Comparison of ENCODE assay signal across 8 mouse cellular contexts in genomic region chr10:77621546-77621945, GRCm38 (mm10). TPM values are rescaled to one million over a fixed set of nuclear protein-coding genes. Genes with fewer than 3 reads are reported as not detected.
DNase-seq lines count a peak whose midpoint lies in the region; ATAC-seq and TF ChIP-seq lines count a peak whose summit lies in the region.

No protein-coding gene starts in this region.

- no peak for DNase-seq in lung, embryonic 14.5 days
- DNase-seq in lung, postnatal 36 days = no peak
- no peak for DNase-seq in layer of hippocampus, postnatal 10 days (ENCODE audit: low spot score in 2 of 2)
- DNase-seq in adrenal gland, postnatal 4 days (ENCODE audit: low spot score in 2 of 2) = no peak
- no peak for DNase-seq in adrenal gland, adult 18-20 months (ENCODE audit: low spot score in 2 of 2)

- H3K9me3 ChIP-seq in lung, embryonic 14.5 days (ENCODE audit: low read depth, low read length) = no peaks in the 10 kb centered on the region
- H3K9me3 ChIP-seq in limb, embryonic 12.5 days = no peaks in the 10 kb centered on the region

- no peak for TF ChIP-seq CTCF in lung, embryonic 14.5 days (IDR thresholded peaks at IDR 0.05; ENCODE audit: low read depth)
- TF ChIP-seq CTCF in embryonic fibroblast, embryonic 13.5 days (IDR thresholded peaks at IDR 0.05; ENCODE audit: borderline replicate concordance, insufficient read depth, low read length) = no peak
- no peak for TF ChIP-seq CTCF in olfactory bulb, adult 2 months (IDR thresholded peaks at IDR 0.05; ENCODE audit: insufficient read depth, low read depth, low read length)

- H3K36me3 ChIP-seq in lung, embryonic 14.5 days (ENCODE audit: insufficient read depth) = peaks cover 34% of the 10 kb centered on the region
- peaks cover 33% of the 10 kb centered on the region for H3K36me3 ChIP-seq in limb, embryonic 12.5 days

- ATAC-seq in lung, embryonic 14.5 days (ENCODE audit: insufficient read depth) = no peak
- peak; percentile 11; the same call in 1 of the 2 replicates for ATAC-seq in limb, embryonic 12.5 days (ENCODE audit: insufficient number of reproducible peaks, insufficient read depth, low FRiP score, low TSS enrichment, low read depth)

- peak overlapping the region; percentile 97 for H3K9ac ChIP-seq in lung, embryonic 14.5 days
- peak overlapping the region; percentile 96; the same call in 1 of the 2 replicates for H3K9ac ChIP-seq in limb, embryonic 12.5 days (replicated peaks)

- no peaks in the 10 kb centered on the region for H3K27me3 ChIP-seq in lung, embryonic 14.5 days (ENCODE audit: insufficient read depth, low read length)
- no peaks in the 10 kb centered on the region for H3K27me3 ChIP-seq in limb, embryonic 12.5 days

- no peak for TF ChIP-seq POLR2A in embryonic fibroblast, embryonic 13.5 days (IDR thresholded peaks at IDR 0.05; ENCODE audit: low read depth, low read length)
- TF ChIP-seq POLR2A in olfactory bulb, adult 2 months (IDR thresholded peaks at IDR 0.05; ENCODE audit: insufficient read depth, low read depth, low read length) = no peak

- peak overlapping the region; percentile 96 for H3K27ac ChIP-seq in lung, embryonic 14.5 days (ENCODE audit: low read depth)
- peak overlapping the region; percentile 74 for H3K27ac ChIP-seq in embryonic fibroblast, embryonic 13.5 days (ENCODE audit: insufficient read depth, low read length)
- peak overlapping the region; percentile 83 for H3K27ac ChIP-seq in limb, embryonic 12.5 days
- H3K27ac ChIP-seq in olfactory bulb, adult 2 months (ENCODE audit: insufficient read depth, low read depth, low read length) = peak overlapping the region; percentile 85

- peak overlapping the region; percentile 91 for H3K4me2 ChIP-seq in lung, embryonic 14.5 days
- peak overlapping the region; percentile 67 for H3K4me2 ChIP-seq in limb, embryonic 12.5 days

- WGBS in lung, embryonic 14.5 days = 74% methylated on average over 8 of the region's 8 CpGs
- WGBS in limb, embryonic 12.5 days = 80% methylated on average over 8 of the region's 8 CpGs
- WGBS in olfactory bulb, adult 2 months = 68% methylated on average over 8 of the region's 8 CpGs

- H3K4me3 ChIP-seq in lung, embryonic 14.5 days (ENCODE audit: low read depth, low read length) = peak overlapping the region; percentile 99
- no peak overlapping the region for H3K4me3 ChIP-seq in embryonic fibroblast, embryonic 13.5 days (ENCODE audit: insufficient read depth, low read length)
- peak overlapping the region; percentile 95 for H3K4me3 ChIP-seq in limb, embryonic 12.5 days (replicated peaks)
- peak overlapping the region; percentile 93 for H3K4me3 ChIP-seq in olfactory bulb, adult 2 months (ENCODE audit: insufficient read depth, low read depth, low read length)

- H3K4me1 ChIP-seq in lung, embryonic 14.5 days (ENCODE audit: insufficient read depth) = peaks cover 8% of the 10 kb centered on the region; the same call in 1 of the 2 replicates
- H3K4me1 ChIP-seq in embryonic fibroblast, embryonic 13.5 days (ENCODE audit: control insufficient read depth, insufficient read depth, low read length) = peaks cover 20% of the 10 kb centered on the region
- peaks cover 20% of the 10 kb centered on the region for H3K4me1 ChIP-seq in limb, embryonic 12.5 days (replicated peaks)
- H3K4me1 ChIP-seq in olfactory bulb, adult 2 months (ENCODE audit: control insufficient read depth, insufficient read depth, low read length) = peaks cover 22% of the 10 kb centered on the region

RNA-seq across cellular contexts. Expression of gene Ube2g2, which starts 0.5 kb away (rescaled TPM):
- 47.9 and 50.9 TPM in 2 replicates for polyA plus RNA-seq in lung, embryonic 14.5 days (2014; fragmentation: Nextera tagmentation; extraction: Ambion mirVana)
- polyA plus RNA-seq in embryonic fibroblast, embryonic 13.5 days (2011; ENCODE audit: insufficient read length, low read depth, missing spikeins) = 62.1 and 63.8 TPM in 2 replicates
- 75.4 and 79.3 TPM in 2 replicates for polyA plus RNA-seq in limb, embryonic 12.5 days (2016; fragmentation: Nextera tagmentation; extraction: Ambion mirVana)
- not detected in 2 replicates for polyA plus RNA-seq in olfactory bulb, adult 2 months (2012; ENCODE audit: insufficient read depth, insufficient read length, low replicate concordance, missing spikeins)
- total RNA-seq in layer of hippocampus, postnatal 10 days (2021) = 10 to 100 TPM; 46.6 to 54.3 TPM
- total RNA-seq in adrenal gland, postnatal 4 days (2021) = 10 to 100 TPM; 42.2 to 44.3 TPM
- 10 to 100 TPM; 67.2 to 74.1 TPM for total RNA-seq in adrenal gland, adult 18-20 months (2021)

RNA-seq across cellular contexts. Expression of gene Gm49325, which starts 15.5 kb away (rescaled TPM):
- 3.0 and 3.5 TPM in 2 replicates for polyA plus RNA-seq in lung, embryonic 14.5 days (2014; fragmentation: Nextera tagmentation; extraction: Ambion mirVana)
- polyA plus RNA-seq in embryonic fibroblast, embryonic 13.5 days (2011; ENCODE audit: insufficient read length, low read depth, missing spikeins) = 31.7 and 53.4 TPM in 2 replicates
- 9.7 and 12.0 TPM in 2 replicates for polyA plus RNA-seq in limb, embryonic 12.5 days (2016; fragmentation: Nextera tagmentation; extraction: Ambion mirVana)
- not detected in 2 replicates for polyA plus RNA-seq in olfactory bulb, adult 2 months (2012; ENCODE audit: insufficient read depth, insufficient read length, low replicate concordance, missing spikeins)
- total RNA-seq in layer of hippocampus, postnatal 10 days (2021) = 10 to 100 TPM; 17.9 to 34.8 TPM
- 10 to 100 TPM; 18.1 to 27.7 TPM for total RNA-seq in adrenal gland, postnatal 4 days (2021)
- 10 to 100 TPM; 13.1 to 17.1 TPM for total RNA-seq in adrenal gland, adult 18-20 months (2021)

RNA-seq across cellular contexts. Expression of gene Sumo3, which starts 15.6 kb away (rescaled TPM):
- polyA plus RNA-seq in lung, embryonic 14.5 days (2014; fragmentation: Nextera tagmentation; extraction: Ambion mirVana) = 329 and 337 TPM in 2 replicates
- 130 and 167 TPM in 2 replicates for polyA plus RNA-seq in embryonic fibroblast, embryonic 13.5 days (2011; ENCODE audit: insufficient read length, low read depth, missing spikeins)
- polyA plus RNA-seq in limb, embryonic 12.5 days (2016; fragmentation: Nextera tagmentation; extraction: Ambion mirVana) = 345 and 359 TPM in 2 replicates
- 414 TPM in 1 of 2 replicates, not detected in the other for polyA plus RNA-seq in olfactory bulb, adult 2 months (2012; ENCODE audit: insufficient read depth, insufficient read length, low replicate concordance, missing spikeins)
- 100 to 1,000 TPM; 129 to 156 TPM for total RNA-seq in layer of hippocampus, postnatal 10 days (2021)
- total RNA-seq in adrenal gland, postnatal 4 days (2021) = 100 to 1,000 TPM; 181 to 183 TPM
- total RNA-seq in adrenal gland, adult 18-20 months (2021) = 10 to 100 TPM; 91.8 to 98.8 TPM

RNA-seq across cellular contexts. Expression of gene Pttg1ip, which starts 40.0 kb away (rescaled TPM):
- 109 and 112 TPM in 2 replicates for polyA plus RNA-seq in lung, embryonic 14.5 days (2014; fragmentation: Nextera tagmentation; extraction: Ambion mirVana)
- 138 and 151 TPM in 2 replicates for polyA plus RNA-seq in embryonic fibroblast, embryonic 13.5 days (2011; ENCODE audit: insufficient read length, low read depth, missing spikeins)
- 83.6 and 84.0 TPM in 2 replicates for polyA plus RNA-seq in limb, embryonic 12.5 days (2016; fragmentation: Nextera tagmentation; extraction: Ambion mirVana)
- polyA plus RNA-seq in olfactory bulb, adult 2 months (2012; ENCODE audit: insufficient read depth, insufficient read length, low replicate concordance, missing spikeins) = not detected in 2 replicates
- 10 to 100 TPM; 71.6 to 82.0 TPM for total RNA-seq in layer of hippocampus, postnatal 10 days (2021)
- total RNA-seq in adrenal gland, postnatal 4 days (2021) = 100 to 1,000 TPM; 176 to 186 TPM
- total RNA-seq in adrenal gland, adult 18-20 months (2021) = 100 to 1,000 TPM; 175 to 203 TPM

Comparison
In these comparisons a context has a peak if more than half of its experiments do, and no peak if none do; other contexts are left out.
1. RNA of gene Ube2g2, which starts 0.5 kb away (polyA plus RNA-seq): 75.4 to 79.3 TPM in limb, embryonic 12.5 days, 62.1 to 63.8 TPM in embryonic fibroblast, embryonic 13.5 days and 47.9 to 50.9 TPM in lung, embryonic 14.5 days; not detected in olfactory bulb, adult 2 months; every median in the first group is over 10 times any median in the second.
2. Peak in every context shown above with its lines, with median percentiles within 50 percentile points of each other: H3K27ac ChIP-seq.